Mouse (Mus musculus) stomach, postnatal 0 days (tissue): ENCODE data around the gene Gbx2.

ENCODE experiments used
- CTCF ChIP-seq: IDR thresholded peaks from 2 replicates; pipeline ENCODE4 v1.5.1; 2016; ENCODE audit warnings: antibody characterized with exemption, low read depth, mild to moderate bottlenecking, moderate library complexity
- EP300 ChIP-seq: optimal IDR thresholded peaks from 2 replicates; pipeline ENCODE3; 2016; ENCODE audit warnings: antibody characterized with exemption

DNA sequence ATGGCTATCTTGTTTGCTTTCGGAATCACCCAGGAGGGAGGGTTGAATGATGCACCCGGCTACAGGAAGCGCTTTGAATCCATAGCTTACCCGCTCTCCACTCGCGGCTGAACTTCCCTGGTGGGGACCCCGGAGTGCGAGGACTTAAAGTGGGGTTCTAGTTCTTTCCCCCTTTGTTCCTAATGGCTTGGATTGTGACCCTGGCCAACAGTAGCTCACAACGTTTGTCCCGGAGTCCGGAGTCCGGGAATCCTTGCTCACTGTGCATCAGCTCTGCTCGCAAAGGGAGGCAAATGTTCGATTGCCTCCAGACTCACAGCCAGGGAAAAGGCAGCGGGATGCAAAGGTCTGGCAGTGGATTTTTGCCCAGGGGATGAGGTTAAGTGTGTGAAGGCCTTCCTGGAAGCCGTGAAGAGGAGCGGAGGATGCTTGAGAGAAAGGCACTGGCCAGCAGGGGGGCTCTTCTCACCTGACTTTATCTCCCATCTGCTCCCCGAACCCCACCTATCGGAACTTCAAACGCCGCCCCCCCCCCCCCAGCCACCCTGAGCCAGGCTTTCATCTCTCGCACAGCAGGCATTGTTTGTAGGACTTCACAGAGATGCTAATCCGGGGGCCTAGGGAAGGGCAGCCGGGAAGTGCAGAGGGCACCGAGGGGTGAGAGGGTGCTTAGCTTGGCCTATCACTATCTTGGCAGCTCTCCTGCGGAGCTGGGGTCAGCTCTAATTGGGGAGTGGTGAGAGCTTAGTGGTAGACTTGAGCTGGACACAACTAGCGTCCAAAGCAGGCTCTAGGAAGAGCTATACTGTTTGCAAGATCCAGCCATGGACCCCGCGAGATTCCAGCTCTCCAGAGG lies 4.7 kb upstream of the Gbx2 start:
- no peak for TF ChIP-seq EP300
- TF ChIP-seq CTCF, result no peak
